ENCODE assay signal across 3 mouse cellular contexts in the genomic region with DNA sequence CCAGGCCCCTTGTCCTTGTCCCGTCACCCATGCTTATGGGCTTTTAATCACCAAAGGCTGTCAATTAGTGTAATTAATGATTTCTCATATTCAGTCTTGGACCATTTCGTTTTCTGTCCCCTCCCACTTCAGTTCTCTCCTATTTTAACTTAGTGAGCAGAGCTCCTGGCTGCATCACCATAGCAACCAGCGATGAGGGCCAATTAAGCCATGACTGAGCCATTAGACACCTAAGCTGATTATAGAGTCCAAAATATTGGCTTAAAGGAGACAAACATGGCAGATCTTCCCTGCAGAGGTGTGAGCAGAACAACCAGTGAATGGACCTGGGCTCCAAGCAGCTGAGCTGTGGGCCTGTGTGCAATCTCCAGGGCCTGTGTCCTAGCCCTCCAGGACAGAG. TPM values are rescaled to one million over a fixed set of nuclear protein-coding genes. Genes with fewer than 3 reads are reported as not detected.
"Had no signal": no experiment of that assay in that cellular context is flagged by ENCODE, and none has a peak within 500 bp of the region (broad histone marks: within the 10 kb centered on the region; RNA-seq: fewer than 3 reads in every experiment).

No protein-coding gene starts in this region.

RNA-seq across cellular contexts. Expression of a gene that starts 40.1 kb away (rescaled TPM):
- total RNA-seq: monocyte, adult 5-6 weeks had no signal
- polyA plus RNA-seq: liver, postnatal 0 days; macrophage had no signal
